Mouse (Mus musculus): ENCODE results near the gene Gramd2. TPM values are rescaled to one million over a fixed set of nuclear protein-coding genes. Genes with fewer than 3 reads are reported as not detected.

Gene Gramd2
- polyA plus RNA-seq, 1 experiment from 2014 or later: 4.6 TPM

GRCm38 (mm10) chr9:59672195-59672894 lies 7.6 kb upstream of the Gramd2 start:
- Histone ChIP-seq H3K27me3 (replicated peaks) (no peaks in the 10 kb centered on the region), H3K4me2 (no peak overlapping the region), H3K27ac (no peak overlapping the region), H3K4me3 (no peak overlapping the region), H3K36me3 (replicated peaks) (peaks cover 88% of the 10 kb centered on the region), H3K9ac (no peak overlapping the region), H3K9me3 (no peaks in the 10 kb centered on the region), H3K4me1 (no peaks in the 10 kb centered on the region)
- 88% methylated on average over 12 of the region's 12 CpGs for WGBS
- ATAC-seq (replicated peaks): no peak

- ATAC-seq (replicated peaks): no peak
- H3K9ac ChIP-seq: no peak overlapping the region
- H3K27ac ChIP-seq: no peak overlapping the region
- peaks cover 90% of the 10 kb centered on the region for H3K36me3 ChIP-seq (replicated peaks)
- no peaks in the 10 kb centered on the region for H3K4me1 ChIP-seq
- no peak overlapping the region for H3K4me3 ChIP-seq
- H3K4me2 ChIP-seq: no peak overlapping the region
- WGBS: 74% methylated on average over 2 of the region's 2 CpGs
- H3K27me3 ChIP-seq (replicated peaks): no peaks in the 10 kb centered on the region
- no peaks in the 10 kb centered on the region for H3K9me3 ChIP-seq
These were observed 6.5 kb upstream of the Gramd2 start for GRCm38 (mm10) chr9:59673427-59673826.

GRCm38 (mm10) chr9:59675598-59675997 lies 4.3 kb upstream of the Gramd2 start:
- Histone ChIP-seq H3K9me3 (no peaks in the 10 kb centered on the region), H3K9ac (no peak overlapping the region), H3K27me3 (replicated peaks) (peaks cover 2% of the 10 kb centered on the region; the same call in 1 of the 2 replicates), H3K4me2 (no peak overlapping the region), H3K4me3 (no peak overlapping the region), H3K4me1 (peaks cover 12% of the 10 kb centered on the region), H3K36me3 (replicated peaks) (peaks cover 77% of the 10 kb centered on the region), H3K27ac (no peak overlapping the region)
- ATAC-seq (replicated peaks): no peak
- WGBS: 88% methylated on average over 14 of the region's 14 CpGs

GRCm38 (mm10) chr9:59678313-59678712 lies 1.6 kb upstream of the Gramd2 start:
- peaks cover 51% of the 10 kb centered on the region for H3K36me3 ChIP-seq (replicated peaks)
- WGBS: 7% methylated on average over 1 of the region's 1 CpGs
- ATAC-seq (replicated peaks): no peak; the same call in 1 of the 2 replicates

GRCm38 (mm10) chr9:59680534-59680875 lies 561 bp downstream of the Gramd2 start:
- Histone ChIP-seq H3K27ac (0 out of 2 replicates have a peak overlapping the region, but pooled peaks have one; percentile 50), H3K4me3 (peak overlapping the region; percentile 65), H3K4me1 (peaks cover 15% of the 10 kb centered on the region), H3K4me2 (peak overlapping the region; percentile 96), H3K36me3 (replicated peaks) (peaks cover 31% of the 10 kb centered on the region), H3K27me3 (replicated peaks) (peaks cover 9% of the 10 kb centered on the region), H3K9ac (peak overlapping the region; percentile 72), H3K9me3 (no peaks in the 10 kb centered on the region)
- peak; percentile 51 for ATAC-seq (replicated peaks)
- 9% methylated on average over 16 of the region's 16 CpGs for WGBS

More at GRCm38 (mm10) chr9:59678313-59678712, 1.6 kb upstream of the Gramd2 start:
- H3K27me3 ChIP-seq (replicated peaks): peaks cover 9% of the 10 kb centered on the region
- peaks cover 15% of the 10 kb centered on the region for H3K4me1 ChIP-seq
- H3K9ac ChIP-seq: no peak overlapping the region
- no peak overlapping the region for H3K4me3 ChIP-seq
- H3K9me3 ChIP-seq: no peaks in the 10 kb centered on the region
- H3K27ac ChIP-seq: no peak overlapping the region
- H3K4me2 ChIP-seq: no peak overlapping the region

GRCm38 (mm10) chr9:59684020-59684419 lies 4.1 kb downstream of the Gramd2 start:
- H3K4me3 ChIP-seq: no peak overlapping the region
- H3K9ac ChIP-seq: no peak overlapping the region
- no peak for ATAC-seq (replicated peaks)
- H3K9me3 ChIP-seq: no peaks in the 10 kb centered on the region
- H3K27ac ChIP-seq: no peak overlapping the region
- H3K4me1 ChIP-seq: peaks cover 15% of the 10 kb centered on the region
- peaks cover 9% of the 10 kb centered on the region for H3K27me3 ChIP-seq (replicated peaks)
- no peak overlapping the region for H3K4me2 ChIP-seq
- H3K36me3 ChIP-seq (replicated peaks): peaks cover 1% of the 10 kb centered on the region; the same call in 1 of the 2 replicates
- WGBS: 77% methylated on average over 2 of the region's 2 CpGs

GRCm38 (mm10) chr9:59687416-59688046 lies 7.6 kb downstream of the Gramd2 start:
- no peak overlapping the region for H3K27ac ChIP-seq
- no peak overlapping the region for H3K4me2 ChIP-seq
- no peaks in the 10 kb centered on the region for H3K36me3 ChIP-seq (replicated peaks)
- peaks cover 9% of the 10 kb centered on the region for H3K4me1 ChIP-seq
- H3K9ac ChIP-seq: no peak overlapping the region
- H3K27me3 ChIP-seq (replicated peaks): no peaks in the 10 kb centered on the region
- H3K4me3 ChIP-seq: no peak overlapping the region
- ATAC-seq (replicated peaks): no peak
- H3K9me3 ChIP-seq: no peaks in the 10 kb centered on the region
- WGBS: 45% methylated on average over 6 of the region's 6 CpGs

- ATAC-seq (replicated peaks): peak; percentile 91
- Histone ChIP-seq H3K4me1 (peaks cover 9% of the 10 kb centered on the region), H3K9ac (peak overlapping the region; percentile 22), H3K9me3 (no peaks in the 10 kb centered on the region), H3K4me2 (peak overlapping the region; percentile 54), H3K4me3 (peak overlapping the region; percentile 32), H3K27me3 (replicated peaks) (no peaks in the 10 kb centered on the region), H3K36me3 (replicated peaks) (no peaks in the 10 kb centered on the region), H3K27ac (peak overlapping the region; percentile 19)
- WGBS: 4% methylated on average over 23 of the region's 23 CpGs
These were observed 11.7 kb downstream of the Gramd2 start for GRCm38 (mm10) chr9:59691635-59692094.

- Histone ChIP-seq H3K4me3 (peak overlapping the region; percentile 32), H3K27ac (peak overlapping the region; percentile 19; the same call in 1 of the 2 replicates), H3K9ac (0 out of 2 replicates have a peak overlapping the region, but pooled peaks have one; percentile 22), H3K4me2 (peak overlapping the region; percentile 54), H3K27me3 (replicated peaks) (no peaks in the 10 kb centered on the region), H3K4me1 (peaks cover 9% of the 10 kb centered on the region), H3K9me3 (no peaks in the 10 kb centered on the region), H3K36me3 (replicated peaks) (no peaks in the 10 kb centered on the region)
- WGBS: 31% methylated on average over 9 of the region's 9 CpGs
- ATAC-seq (replicated peaks): peak; percentile 83
These were observed 12.2 kb downstream of the Gramd2 start for GRCm38 (mm10) chr9:59692145-59692544.

- H3K27me3 ChIP-seq (replicated peaks): no peaks in the 10 kb centered on the region
- no peak overlapping the region for H3K9ac ChIP-seq
- H3K4me1 ChIP-seq: peaks cover 9% of the 10 kb centered on the region
- no peaks in the 10 kb centered on the region for H3K36me3 ChIP-seq (replicated peaks)
- no peaks in the 10 kb centered on the region for H3K9me3 ChIP-seq
- H3K27ac ChIP-seq: no peak overlapping the region
- no peak for ATAC-seq (replicated peaks)
- no peak overlapping the region for H3K4me2 ChIP-seq
- H3K4me3 ChIP-seq: no peak overlapping the region
- 69% methylated on average over 16 of the region's 16 CpGs for WGBS
These were observed 14.9 kb downstream of the Gramd2 start for GRCm38 (mm10) chr9:59694571-59695450.

GRCm38 (mm10) chr9:59695451-59695813 lies 15.5 kb downstream of the Gramd2 start:
- Histone ChIP-seq H3K9me3 (no peaks in the 10 kb centered on the region), H3K9ac (no peak overlapping the region), H3K27ac (no peak overlapping the region), H3K4me2 (no peak overlapping the region), H3K4me3 (no peak overlapping the region), H3K36me3 (replicated peaks) (no peaks in the 10 kb centered on the region), H3K27me3 (replicated peaks) (no peaks in the 10 kb centered on the region), H3K4me1 (peaks cover 9% of the 10 kb centered on the region)
- ATAC-seq (replicated peaks): no peak
- 46% methylated on average over 3 of the region's 3 CpGs for WGBS

GRCm38 (mm10) chr9:59696381-59696780 lies 16.4 kb downstream of the Gramd2 start:
- no peak overlapping the region for H3K9ac ChIP-seq
- no peak overlapping the region for H3K4me3 ChIP-seq
- 88% methylated on average over 3 of the region's 3 CpGs for WGBS
- H3K27me3 ChIP-seq (replicated peaks): no peaks in the 10 kb centered on the region
- no peak for ATAC-seq (replicated peaks)
- peaks cover 8% of the 10 kb centered on the region for H3K4me1 ChIP-seq
- no peaks in the 10 kb centered on the region for H3K9me3 ChIP-seq
- no peaks in the 10 kb centered on the region for H3K36me3 ChIP-seq (replicated peaks)
- H3K4me2 ChIP-seq: no peak overlapping the region
- no peak overlapping the region for H3K27ac ChIP-seq

Measured in midbrain, embryonic 15.5 days (tissue).